Mouse (Mus musculus): ENCODE results near the gene Wdr66.
"Not testable (repeated sequence)": the region's sequence is repeated elsewhere in the genome, so short reads cannot be mapped to it uniquely, and the experiment has no call there.

The Wdr66 gene

DNA sequence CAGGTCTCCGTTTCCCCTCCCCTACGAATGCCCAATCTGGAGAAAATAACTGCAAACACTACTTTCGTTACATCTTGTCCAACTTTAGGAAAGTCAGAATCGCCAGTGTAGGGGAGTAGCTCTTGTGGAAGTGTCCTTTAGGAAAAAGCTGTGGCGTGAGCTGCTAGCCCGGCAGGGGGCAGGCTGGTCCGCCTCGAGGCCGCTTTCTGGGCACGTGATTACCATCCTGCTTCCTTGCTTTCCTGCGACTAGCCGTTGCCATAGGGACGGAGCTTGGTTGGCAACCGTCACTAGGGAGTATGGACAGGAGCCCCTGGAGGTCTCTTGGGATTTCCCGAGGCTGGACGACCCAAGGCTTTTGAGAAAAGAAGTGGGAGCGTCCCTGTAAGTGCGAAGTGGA, at the start of gene Wdr66:
Gene Wdr66, plus strand, starts transcription at position 269 of the 400 bp plus-strand sequence.
- peak; percentile 72 for DNase-seq

DNA sequence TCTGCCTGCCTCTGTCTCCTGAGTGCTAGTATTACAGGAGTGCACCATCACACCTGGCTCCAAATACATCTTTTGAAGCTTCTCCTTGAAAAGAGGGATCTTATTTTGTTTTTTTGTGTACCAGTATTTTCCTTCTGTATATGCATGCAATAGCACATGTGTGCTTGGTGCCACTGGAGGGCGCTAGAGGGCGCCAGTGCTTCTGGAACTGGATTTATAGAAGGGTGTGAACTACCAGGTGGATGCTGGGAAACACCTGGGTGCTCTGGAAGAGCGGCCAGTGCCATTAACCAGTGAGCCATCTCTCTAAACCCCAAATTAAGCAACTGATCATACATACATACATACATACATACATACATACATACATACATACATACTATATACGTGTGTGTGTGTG, 49.1 kb upstream of the Wdr66 start:
- not testable (repeated sequence) for DNase-seq

DNA sequence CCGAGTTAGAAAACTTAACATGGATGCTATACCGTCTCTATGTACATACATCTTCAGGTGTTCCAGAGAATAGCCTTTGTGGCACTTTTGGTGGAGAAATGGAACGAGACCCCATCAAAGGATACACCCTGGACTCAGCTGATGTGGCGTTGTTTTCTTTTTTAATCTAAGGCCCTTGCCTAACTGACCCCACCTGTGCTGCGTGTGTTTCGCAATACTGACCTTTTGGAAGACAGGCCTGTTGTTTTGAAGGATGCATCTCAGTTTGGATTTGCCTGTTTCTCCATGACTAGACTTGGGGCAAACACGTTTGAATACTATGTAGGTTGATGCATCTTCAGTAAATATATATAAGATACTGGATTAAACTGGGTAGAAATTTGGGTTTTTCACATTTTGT, 48.3 kb upstream of the Wdr66 start:
- not testable (repeated sequence) for DNase-seq

DNA sequence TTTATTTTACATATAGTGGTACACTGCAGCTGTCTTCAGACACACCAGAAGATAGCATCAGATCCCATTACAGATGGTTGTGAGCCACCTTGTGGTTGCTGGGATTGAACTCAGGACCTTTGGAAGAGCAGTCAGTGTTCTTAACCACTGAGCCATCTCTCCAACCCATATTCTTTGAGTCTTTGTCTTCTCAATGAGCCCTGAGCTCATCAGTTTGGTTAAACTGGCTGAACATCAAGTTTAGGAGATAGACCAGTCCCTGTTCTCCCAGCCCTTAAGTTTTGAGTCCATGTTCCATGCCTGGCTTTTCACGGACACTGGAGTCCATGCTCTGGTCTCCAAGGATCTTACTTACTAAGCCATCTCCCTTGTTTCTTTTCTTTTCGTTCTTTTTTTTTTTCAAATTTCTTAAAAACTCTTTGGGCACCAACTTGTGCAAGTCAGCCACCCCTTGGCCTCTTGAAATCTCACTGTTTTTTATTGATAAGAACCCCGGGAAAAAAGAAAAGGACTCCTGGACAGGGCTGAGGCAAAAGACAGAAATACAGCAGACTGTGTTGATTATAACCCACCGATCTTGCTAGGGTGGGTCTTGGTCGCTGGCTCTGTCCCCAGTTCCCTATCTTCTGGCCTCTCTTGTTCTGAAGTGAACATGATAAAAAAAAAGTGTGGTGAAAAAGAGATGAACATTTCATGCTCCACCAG, 29.4 kb upstream of the Wdr66 start:
- not testable (repeated sequence) for DNase-seq

DNA sequence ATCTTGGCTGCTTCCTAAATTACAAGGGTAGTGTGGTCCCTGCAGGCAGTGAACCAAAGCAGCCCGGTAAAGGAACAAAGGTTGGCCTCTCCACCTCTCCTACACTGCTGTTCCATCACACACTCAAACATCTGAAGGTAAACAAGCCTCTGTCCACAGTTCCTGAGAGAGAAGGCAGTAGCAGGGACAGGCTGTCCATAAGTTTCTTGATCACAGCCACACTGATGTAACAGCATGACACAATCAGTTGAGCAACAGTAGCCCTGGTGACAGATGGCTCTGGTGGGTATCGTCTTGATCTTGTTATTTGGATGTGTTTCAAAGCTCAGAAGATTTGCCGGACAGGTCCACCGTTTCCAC, 28.9 kb upstream of the Wdr66 start:
- DNase-seq = no peak

DNA sequence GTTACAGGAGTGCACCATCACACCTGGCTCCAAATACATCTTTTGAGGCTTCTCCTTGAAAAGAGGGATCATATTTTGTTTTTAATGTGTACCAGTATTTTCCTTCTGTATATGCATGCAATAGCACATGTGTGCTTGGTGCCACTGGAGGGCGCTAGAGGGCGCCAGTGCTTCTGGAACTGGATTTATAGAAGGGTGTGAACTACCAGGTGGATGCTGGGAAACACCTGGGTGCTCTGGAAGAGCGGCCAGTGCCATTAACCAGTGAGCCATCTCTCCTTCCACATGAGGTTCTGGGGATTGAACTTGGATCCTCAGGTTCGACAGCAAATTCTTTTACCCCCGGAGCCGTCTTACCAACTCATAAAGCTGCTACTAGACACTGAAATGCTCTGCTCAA, 28.0 kb upstream of the Wdr66 start:
- not testable (repeated sequence) for DNase-seq

DNA sequence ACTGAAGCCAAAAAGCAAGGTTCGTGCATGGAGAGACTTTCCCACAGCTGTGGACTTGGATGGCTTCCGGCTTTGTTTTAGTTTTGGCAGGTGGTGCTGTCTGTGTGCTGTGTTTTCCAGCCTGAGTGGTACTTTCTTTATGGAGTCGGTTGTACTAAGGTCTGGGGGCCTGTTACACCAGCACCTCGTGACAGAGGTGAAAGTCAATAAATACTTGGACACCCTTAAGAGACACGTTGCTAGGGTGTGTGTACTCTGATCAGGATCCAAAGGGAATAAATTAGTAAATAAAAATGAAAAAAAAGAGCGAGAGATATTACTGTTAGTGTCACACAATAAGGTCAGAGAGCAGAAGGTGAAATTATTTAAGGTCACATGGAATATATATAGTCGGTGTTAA, 25.1 kb upstream of the Wdr66 start:
- DNase-seq = no peak

DNA sequence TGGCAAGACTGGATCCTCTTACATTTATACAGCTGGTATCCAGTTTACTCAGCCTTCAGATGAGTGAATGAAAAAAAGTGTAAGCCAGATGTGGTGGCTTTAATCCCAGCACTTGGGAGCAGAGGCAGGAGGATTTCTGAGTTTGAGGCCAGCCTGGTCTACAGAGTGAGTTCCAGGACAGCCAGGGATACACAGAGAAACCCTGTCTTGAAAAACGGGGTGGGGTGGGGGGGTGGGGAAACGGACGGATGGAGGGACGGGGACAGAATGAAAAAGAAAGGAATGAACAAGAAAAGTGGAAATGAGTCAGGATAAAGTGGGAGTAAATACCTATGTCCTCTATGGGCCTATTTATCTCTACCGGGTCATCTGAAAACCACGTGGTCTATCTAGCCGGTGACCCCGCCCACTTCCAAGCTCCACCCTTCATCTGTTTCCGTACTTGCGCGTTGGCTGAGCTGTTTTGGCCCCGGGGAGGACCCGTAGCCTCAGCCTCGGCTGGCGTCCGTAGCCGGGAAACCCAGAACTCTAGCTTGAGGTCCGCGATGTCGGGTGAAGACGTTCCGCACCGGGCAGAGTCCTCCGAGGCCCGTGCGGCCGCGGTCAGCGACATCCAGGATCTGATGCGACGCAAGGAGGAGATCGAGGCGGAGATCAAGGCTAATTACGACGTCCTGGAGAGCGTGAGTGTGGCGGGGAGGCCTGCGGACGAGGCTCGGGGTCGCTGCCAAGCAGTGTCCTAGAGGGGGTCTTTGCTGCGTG, 24.0 kb upstream of the Wdr66 start:
- peak; percentile 95 for DNase-seq

DNA sequence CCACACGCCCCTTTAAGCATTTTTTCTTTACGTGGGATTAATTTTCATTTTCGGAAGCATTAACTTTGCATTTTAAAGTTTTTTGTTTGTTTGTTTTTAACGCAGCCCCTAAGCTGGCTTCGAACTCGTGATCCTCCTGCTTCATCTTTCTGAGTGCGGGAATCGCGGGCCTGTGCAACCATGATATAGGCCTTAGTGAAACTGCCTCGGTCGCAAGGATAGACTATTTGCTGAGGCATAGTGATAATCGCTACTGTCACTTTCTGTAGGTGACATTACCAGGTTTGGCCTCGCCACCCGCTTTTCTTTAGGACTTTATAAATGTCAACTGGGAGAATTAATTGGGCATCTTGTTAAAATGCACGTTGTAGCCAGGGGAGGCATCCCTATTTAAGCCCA, 23.4 kb upstream of the Wdr66 start:
- no peak for DNase-seq

DNA sequence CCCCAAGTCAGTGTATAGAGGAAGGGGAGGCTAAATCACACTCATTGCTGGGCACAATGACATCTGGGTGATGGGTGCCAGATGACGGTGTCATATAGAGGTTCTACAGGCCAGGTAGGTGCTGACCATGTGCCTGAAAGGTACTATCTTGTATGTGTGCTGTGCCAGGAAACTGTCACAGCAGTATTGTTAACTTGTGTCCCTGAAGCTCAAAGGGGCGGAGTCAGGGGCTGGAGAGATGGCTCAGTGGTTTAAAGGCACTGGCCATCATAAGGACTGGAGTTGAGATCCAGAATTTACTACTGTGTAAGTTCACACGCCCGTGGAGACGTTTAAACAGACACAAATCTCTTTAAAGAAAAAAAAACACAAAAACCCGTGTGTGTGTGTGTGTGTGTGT, 22.6 kb upstream of the Wdr66 start:
- peak; percentile 31 for DNase-seq

DNA sequence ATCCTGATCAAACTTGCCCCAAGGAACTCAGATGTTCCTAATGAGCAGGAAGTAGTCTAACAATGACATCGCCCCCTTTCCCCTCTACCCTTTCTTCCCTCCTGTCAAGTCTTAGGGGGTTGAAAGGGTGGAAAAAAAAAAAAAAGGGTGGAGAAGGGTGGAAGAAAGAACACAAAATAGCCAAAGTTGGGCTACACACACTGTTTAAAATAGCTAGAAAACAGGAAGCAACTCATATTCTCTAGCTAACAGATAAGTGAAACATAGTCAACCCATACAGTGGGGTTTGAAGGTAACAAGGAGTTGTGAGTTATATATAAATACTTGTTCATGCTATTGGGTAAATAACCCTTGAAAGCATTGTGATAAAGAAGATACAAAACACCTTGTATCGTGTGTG, 19.7 kb upstream of the Wdr66 start:
- DNase-seq = no peak

DNA sequence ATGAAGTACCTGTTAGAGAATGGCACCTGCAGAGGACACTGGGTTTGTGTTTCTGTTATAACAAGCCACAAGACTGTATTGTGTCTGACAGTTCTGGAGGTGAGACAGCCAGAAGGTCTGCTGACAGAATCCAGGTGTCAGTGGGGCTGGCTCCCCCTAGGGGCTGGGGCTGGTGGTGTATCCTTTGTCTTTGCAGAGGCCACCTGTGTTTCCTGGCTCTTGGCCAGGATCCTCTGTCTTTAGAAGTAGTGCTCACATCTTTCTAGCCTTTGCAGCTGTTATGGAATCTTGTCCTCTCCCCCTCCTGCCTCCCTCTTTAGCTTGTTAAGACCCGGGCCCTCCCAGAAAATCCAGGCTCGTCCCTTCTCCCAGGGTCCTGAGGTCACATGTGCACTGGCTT, 16.2 kb upstream of the Wdr66 start:
- DNase-seq = no peak

DNA sequence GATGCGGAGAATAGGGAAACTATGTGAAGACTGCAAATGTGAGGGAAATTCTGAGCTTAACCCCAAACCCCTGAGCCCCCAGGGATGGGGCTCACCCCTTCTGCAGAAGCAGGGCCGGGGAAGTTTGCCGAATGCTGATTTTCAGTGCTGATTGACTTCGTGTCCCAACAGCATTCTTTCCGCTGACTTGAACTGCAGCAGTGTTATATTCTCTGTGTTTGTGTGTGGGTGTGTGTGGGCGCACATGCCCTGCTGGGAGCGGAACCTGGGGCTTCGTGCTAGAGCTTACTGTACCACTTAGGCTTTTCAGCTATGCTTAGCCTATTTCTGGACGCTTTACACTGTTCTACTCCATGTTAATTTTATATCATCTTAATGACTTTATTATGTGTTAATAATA, 15.5 kb upstream of the Wdr66 start:
- DNase-seq = no peak

DNA sequence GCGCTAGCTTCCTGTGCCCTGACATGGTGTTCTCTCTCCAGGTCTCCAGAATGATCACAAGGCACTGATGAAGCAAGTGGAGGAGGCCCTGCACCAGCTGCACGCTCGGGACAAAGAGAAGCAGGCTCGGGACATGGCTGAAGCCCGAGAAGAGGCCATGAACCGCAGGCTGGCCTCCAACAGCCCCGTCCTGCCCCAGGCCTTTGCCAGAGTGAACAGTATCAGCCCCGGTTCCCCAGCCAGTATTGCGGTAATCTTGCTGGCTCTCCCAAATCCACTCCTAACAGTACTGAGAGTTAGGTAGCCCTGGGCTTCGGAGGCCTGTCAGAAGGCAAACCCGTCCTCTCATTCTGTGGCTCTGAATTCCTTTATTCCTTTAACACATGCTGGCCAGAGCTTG, 12.4 kb upstream of the Wdr66 start:
- DNase-seq = no peak

DNA sequence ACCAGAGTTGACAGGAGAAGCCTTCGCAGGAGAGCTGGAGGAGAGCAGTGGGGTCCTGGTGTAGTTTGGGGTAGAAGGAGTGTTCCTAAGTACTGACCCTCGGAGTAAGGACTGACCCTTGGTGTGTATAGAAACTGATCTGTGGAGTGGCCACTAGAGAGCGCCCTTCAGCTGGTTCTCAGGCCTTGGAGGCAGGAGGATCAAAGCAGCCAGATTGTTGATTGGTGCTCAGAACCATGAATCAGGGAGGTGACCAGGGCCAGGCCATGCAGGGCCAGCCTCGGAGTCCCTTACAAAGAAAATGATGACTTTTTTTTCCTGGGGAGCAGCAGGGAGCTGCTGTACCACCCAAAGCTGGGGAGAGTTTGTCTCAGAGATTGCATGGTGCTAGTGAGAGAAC, 6.4 kb upstream of the Wdr66 start:
- DNase-seq = peak; percentile 42

DNA sequence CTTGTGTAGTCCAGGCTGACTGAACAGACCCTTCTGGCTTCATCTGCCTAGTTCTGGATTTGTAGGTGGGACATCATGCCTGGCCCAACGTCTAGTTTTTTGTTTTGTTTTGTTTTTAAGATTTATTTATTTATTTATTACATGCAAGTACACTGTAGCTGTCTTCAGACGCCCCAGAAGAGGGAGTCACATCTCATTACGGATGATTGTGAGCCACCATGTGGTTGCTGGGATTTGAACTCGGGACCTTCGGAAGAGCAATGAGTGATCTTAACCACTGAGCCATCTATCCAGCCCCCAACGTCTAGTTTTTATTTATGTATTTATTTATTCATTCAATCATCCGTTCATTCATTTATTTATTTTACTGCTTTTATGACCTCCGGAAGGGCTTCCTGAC, 512 bp upstream of the Wdr66 start:
- no peak for DNase-seq

DNA sequence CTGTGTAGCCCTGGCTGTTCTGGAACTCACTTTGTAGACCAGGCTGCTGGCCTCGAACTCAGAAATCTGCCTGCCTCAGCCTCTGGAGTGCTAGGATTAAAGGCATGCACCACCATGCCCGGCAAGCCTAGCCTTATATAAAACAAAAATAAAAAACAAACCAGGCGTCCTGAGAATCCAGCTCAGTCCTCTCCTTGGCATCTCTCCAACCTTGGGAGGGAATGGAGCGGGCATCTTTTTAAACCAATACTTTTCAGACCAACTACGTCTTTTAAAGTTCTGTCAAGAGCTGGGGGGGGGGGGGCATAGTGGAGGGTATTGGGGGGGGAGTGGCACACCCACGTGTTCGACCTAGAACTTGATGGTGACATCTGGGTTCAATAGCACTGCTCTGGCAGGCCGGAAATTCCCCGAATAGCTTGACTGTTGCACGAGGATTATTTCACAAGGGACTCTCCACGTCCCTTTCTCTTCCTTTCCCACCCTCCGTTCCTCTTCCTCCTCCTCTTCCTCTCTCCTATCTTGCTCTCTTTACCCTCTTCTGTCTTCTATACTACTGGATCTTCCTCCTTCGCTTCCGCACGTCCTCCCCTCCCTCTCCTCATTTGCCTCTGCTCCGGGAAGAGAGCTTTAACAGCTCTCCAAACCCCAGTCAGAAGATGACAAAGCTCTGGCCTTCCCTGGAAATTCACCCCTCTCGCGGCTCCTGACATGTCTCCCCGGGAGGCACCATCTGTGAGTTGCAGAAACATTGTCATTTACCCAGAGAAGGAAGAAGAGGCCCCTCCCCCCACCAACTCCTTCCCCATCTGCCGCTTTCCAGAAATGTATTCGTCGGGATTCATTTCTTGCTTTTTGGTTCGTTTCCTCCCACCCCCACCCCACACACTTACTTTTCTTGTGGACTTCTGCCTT, 5.2 kb downstream of the Wdr66 start:
- peak; percentile 47 for DNase-seq

DNA sequence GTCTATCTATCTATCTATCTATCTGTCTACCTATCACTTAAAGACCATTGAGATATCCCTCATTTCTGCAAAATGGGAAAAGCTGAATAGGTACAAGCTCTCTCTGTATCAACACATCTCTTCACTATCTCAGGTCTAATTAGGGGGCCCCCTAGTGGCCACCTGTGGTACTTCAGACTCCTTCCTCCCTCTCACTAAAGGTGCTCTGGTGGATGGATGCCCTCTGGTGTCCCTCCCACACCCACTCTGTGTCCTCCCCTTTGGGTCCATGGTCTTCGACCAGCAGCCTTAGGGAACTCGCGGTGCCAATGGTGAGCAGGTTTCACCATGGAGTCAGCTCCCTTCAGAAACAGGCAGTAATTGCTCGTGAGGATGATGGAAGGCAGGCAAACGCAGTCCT, 7.1 kb downstream of the Wdr66 start:
- peak; percentile 65 for DNase-seq

DNA sequence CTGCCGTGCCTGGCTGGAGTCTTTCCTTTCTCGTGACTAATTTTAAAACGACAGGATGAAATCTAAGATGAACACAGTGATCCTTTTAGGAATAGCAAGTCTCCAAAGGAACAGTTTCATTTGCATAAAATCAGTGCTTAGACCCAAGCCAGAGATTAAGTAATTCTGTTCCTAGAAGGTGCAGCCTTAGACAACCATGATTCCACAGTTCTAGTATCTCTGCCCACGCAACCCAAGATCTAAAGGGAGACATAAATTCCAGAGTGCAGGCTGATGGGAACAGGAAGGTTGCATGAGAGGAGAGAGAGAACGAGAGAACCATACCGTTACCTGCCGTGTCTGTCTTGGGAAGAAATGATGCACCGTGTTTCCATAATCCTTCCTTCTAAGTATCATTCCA, 8.8 kb downstream of the Wdr66 start:
- DNase-seq = no peak

DNA sequence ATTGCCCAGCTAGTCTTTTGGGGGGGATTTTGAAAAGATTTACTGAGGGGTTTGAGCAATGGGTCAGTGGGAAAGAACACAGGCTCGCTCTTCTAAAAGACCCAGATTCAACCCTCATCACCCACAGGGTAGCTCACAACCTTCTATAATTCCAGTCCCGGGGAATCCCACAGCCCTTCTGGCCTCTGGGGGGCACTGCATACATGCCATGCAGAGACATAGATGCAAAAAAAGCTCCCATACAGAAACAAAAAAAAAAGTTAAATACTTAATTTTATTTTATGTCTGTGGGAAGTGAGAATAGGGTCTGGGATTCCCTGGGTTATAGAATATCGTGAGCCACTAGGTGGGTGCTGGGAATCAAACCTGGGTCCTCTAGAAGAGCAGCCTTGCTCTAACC, 15.0 kb downstream of the Wdr66 start:
- no peak for DNase-seq

DNA sequence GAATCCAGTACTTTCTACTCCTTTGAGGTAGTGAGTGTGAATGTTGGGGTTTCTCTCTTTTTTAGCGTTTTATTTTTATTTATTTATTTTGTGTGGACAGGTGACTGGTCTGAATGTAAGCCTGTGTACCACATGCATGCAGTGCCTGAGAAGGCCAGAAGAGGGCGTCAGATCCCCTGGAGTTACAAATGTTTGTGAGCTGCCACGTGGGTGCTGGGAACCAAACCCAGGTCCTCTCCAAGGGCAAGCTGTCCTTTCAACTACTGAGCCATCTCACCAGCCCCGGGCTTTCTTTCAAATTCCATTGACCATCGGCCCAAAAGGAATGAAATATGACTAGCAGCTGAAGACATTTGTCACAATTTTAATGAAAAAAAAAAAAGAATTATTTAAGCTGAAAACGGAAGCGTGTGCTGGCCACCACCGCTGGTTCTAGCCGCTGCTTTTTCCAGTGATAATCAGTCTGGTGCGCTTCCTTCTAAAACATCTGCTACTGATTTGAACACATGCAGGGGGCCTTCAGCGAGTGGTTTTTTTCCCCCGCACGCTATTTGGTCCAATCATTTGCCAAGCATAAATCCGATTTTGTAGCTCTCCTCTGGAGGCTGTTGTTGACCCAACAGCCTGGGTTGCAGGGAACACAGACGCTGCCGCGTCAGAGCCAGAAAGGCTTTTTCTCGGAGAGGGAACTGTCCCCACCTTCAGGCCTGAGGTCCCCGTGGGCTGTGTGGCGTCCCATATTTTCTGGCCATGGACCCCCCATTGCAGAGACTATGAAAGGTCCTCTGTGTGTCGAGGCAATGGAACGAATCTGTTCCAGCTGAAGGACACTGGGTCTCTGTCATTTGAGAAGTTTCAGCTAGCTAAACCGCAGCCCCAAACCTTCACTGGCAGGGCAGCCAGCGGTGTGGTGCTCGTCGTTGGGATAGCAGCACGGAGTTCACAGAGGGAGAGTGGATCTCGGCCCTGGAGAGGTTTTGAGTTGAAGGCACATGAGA, 16.9 kb downstream of the Wdr66 start:
- DNase-seq = no peak

DNA sequence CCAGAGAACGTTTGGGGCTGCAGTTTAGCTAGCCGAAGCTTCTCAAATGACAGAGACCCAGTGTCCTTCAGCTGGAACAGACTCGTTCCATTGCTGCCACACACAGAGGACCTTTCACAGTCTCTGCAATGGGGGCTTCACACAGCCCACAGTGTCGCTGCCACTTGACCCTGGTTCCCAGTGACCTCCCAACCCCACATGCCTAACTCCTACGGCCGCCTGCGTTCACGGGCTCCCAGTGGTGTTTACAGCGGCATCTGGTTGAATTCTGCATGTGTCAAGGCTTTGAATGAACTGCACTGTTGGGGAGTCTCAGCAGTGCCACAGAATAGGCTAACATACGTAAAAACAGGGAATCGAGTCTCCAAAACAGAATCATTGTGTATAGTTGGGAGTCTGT, 19.0 kb downstream of the Wdr66 start:
- no peak for DNase-seq
